Mouse (Mus musculus) ovary, postnatal 36 days (tissue): ENCODE results near the gene Palld.
A peak's percentile ranks its signal among the peaks of the same experiment; 100 is the strongest.

Source experiments
- DNase-seq: peaks from one replicate; pipeline ENCODE4 v3.0.0; 2022; ENCODE audit warnings: low spot score, mixed read lengths

Palld gene

GRCm38 (mm10) chr8:61552755-61553402 is 349.6 kb downstream of the Palld start:
- no peak for DNase-seq

- DNase-seq: no peak
Observed at GRCm38 (mm10) chr8:61552221-61552620, 350.3 kb downstream of the Palld start.

GRCm38 (mm10) chr8:61550006-61550748 is 352.3 kb downstream of the Palld start:
- no peak for DNase-seq

- DNase-seq: no peak
Observed at GRCm38 (mm10) chr8:61549585-61549984, 352.9 kb downstream of the Palld start.

- DNase-seq: peak; percentile 83
Observed at GRCm38 (mm10) chr8:61539828-61540500, 362.5 kb downstream of the Palld start.

GRCm38 (mm10) chr8:61537471-61537870 is 365.0 kb downstream of the Palld start:
- no peak for DNase-seq

- DNase-seq: no peak
Observed at GRCm38 (mm10) chr8:61535472-61535871, 367.0 kb downstream of the Palld start.

- no peak for DNase-seq
Observed at GRCm38 (mm10) chr8:61533356-61533926, 369.0 kb downstream of the Palld start.

- DNase-seq: no peak
Observed at GRCm38 (mm10) chr8:61532831-61533230, 369.7 kb downstream of the Palld start.

- no peak for DNase-seq
Observed at GRCm38 (mm10) chr8:61531944-61532795, 370.3 kb downstream of the Palld start.

GRCm38 (mm10) chr8:61528642-61529041 is 373.8 kb downstream of the Palld start:
- no peak for DNase-seq

- DNase-seq: no peak
Observed at GRCm38 (mm10) chr8:61528197-61528596, 374.3 kb downstream of the Palld start.

- DNase-seq: no peak
Observed at GRCm38 (mm10) chr8:61527037-61527436, 375.5 kb downstream of the Palld start.

GRCm38 (mm10) chr8:61522132-61522531 is 380.4 kb downstream of the Palld start:
- no peak for DNase-seq

- DNase-seq: no peak
Observed at GRCm38 (mm10) chr8:61517502-61518185, 384.8 kb downstream of the Palld start.

- no peak for DNase-seq
Observed at GRCm38 (mm10) chr8:61516745-61517501, 385.6 kb downstream of the Palld start.

- DNase-seq: peak; percentile 62
Observed at GRCm38 (mm10) chr8:61515931-61516744, 386.4 kb downstream of the Palld start.

- no peak for DNase-seq
Observed at GRCm38 (mm10) chr8:61515110-61515930, 387.2 kb downstream of the Palld start.

- DNase-seq: no peak
Observed at GRCm38 (mm10) chr8:61502277-61502676, 400.2 kb downstream of the Palld start.
